Mouse (Mus musculus) splenic B cell, adult 2 months (primary cell): ENCODE results near the gene Hbb-y.
"Not testable (repeated sequence)": the region's sequence is repeated elsewhere in the genome, so short reads cannot be mapped to it uniquely, and the experiment has no call there.

ENCODE experiments used
- DNase-seq: peaks from one replicate; pipeline ENCODE4 v3.0.0-alpha.2; 2011; ENCODE audit warnings: low read depth, low spot score
- H3K27me3 ChIP-seq: 2 replicates; pipeline ENCODE4 v1.6.1; 2012; ENCODE audit warnings: mild to moderate bottlenecking, low read length, moderate library complexity, mixed read lengths; ENCODE audit not compliant: control insufficient read depth, poor library complexity, insufficient read depth, severe bottlenecking
- H3K36me3 ChIP-seq: 2 replicates; pipeline ENCODE4 v1.6.1; 2012; ENCODE audit warnings: mild to moderate bottlenecking, low read length, moderate library complexity, mixed read lengths; ENCODE audit not compliant: control insufficient read depth, poor library complexity, insufficient read depth, severe bottlenecking

Hbb-y gene

DNA sequence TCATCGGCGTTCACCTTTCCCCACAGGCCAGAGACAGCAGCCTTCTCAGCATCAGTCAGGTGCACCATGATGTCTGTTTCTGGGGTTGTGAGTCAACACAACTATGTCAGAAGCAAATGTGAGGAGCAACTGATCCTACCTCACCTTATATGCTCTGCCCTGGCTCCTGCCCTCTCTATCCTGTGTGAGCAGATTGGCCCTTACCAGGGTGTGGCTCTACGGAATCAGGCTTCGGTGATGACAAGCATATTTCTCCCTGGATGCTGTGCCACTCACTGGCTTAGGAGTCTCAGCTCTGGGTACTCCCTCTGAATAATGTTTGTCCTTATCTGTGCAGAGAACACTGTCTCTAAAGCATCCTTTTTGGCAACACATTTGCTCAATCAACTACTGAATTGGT lies 25.2 kb downstream of the Hbb-y start, which contains the start of gene Hbb-bs:
Gene Hbb-bs, minus strand, starts transcription at position 289 of the 400 bp plus-strand sequence.
- Histone ChIP-seq H3K36me3 (no peaks in the 10 kb centered on the region), H3K27me3 (no peaks in the 10 kb centered on the region)
- DNase-seq: no peak

DNA sequence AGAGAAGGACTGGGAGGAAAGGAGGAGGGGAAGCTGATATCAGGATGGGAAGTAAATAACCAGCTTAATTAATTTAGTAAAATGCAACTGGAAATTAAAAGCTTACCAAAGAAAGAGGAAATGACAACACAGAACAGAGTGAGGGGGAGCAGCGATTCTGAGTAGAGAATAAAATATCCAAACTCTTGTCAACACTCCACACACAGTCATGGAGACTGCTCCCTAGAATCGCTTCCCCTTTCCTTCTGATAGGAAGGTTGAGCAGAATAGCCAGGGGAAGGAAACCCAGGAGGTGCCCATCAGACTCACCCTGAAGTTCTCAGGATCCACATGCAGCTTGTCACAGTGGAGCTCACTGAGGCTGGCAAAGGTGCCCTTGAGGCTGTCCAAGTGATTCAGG lies 25.9 kb downstream of the Hbb-y start:
- H3K27me3 ChIP-seq, DNase-seq, H3K36me3 ChIP-seq: not testable (repeated sequence)

DNA sequence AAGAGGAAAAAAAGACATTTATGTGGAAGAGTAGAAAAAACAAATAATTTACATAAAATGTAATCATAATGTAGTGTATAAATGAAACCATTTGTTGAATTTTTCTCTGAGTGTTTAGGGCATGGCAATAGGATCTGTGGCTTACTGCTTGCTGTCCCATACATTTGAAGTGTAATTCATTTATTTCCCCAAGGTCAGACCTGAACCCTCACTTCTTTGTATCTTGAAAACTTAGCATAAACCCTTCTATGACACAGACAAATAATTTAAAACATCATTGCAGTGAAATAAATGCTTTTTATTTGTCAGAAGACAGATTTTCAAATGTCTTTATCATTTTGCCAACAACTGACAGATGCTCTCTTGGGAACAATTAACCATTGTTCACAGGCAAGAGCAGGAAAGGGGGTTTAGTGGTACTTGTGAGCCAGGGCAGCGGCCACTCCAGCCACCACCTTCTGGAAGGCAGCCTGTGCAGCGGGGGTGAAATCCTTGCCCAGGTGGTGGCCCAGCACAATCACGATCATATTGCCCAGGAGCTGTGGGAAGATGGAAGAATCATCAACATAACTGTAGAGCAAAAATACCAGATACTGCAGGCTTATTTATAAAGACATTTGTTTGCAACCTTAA lies 26.6 kb downstream of the Hbb-y start:
- Histone ChIP-seq H3K36me3 (no peaks in the 10 kb centered on the region), H3K27me3 (no peaks in the 10 kb centered on the region)
- no peak for DNase-seq

DNA sequence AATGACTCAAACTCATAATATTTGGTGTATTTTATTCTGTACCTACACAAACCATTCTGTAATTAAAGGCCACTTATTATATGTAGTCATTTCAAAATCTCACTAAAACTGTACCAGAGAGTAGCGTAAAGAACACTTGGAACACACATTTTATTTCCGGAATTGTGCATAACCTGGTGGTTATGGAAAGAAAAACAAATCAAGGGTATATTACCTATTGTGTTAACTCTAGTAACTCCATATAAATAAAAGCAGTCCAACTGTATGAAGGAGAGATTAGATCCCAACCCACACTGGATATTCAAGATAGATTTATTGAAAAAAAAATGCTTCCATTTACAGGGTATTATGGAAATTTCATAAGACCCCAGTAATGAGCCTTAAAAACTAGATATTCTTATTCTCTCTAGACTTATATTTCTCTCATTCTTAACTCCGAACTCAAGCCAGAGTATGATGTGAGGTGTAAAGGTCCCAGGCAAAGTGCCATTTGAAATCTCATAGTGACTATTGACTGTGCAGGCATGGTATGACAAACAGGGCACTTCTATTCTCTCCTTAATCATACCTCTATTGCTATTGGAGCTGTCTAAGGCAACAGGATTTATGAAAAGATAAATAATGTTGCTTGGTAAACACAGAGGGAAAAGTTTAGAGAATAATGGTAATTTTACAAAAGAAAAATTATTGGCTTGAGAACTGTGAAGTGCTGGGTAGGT lies 27.3 kb downstream of the Hbb-y start:
- no peaks in the 10 kb centered on the region for H3K27me3 ChIP-seq
- DNase-seq: no peak
- H3K36me3 ChIP-seq: no peaks in the 10 kb centered on the region

DNA sequence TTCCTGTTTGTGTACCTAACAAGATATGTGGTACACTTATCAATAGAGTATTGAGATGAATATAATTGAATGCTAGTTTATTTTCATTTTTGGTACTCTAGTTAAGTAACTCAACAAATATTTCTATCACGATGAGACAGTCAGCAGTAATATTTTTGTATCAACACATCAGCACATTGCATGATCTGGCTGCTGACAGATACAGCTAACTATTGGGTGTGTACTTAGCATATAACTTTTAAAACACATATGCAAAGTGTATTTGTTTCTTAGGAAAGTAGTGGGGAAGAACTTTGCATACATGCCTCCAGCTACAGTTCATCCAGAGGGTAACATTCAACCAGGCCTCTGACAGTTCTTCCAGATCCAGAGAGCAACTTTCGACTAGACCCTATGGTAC lies 28.4 kb downstream of the Hbb-y start:
- Histone ChIP-seq H3K36me3 (no peaks in the 10 kb centered on the region), H3K27me3 (no peaks in the 10 kb centered on the region)
- no peak for DNase-seq

DNA sequence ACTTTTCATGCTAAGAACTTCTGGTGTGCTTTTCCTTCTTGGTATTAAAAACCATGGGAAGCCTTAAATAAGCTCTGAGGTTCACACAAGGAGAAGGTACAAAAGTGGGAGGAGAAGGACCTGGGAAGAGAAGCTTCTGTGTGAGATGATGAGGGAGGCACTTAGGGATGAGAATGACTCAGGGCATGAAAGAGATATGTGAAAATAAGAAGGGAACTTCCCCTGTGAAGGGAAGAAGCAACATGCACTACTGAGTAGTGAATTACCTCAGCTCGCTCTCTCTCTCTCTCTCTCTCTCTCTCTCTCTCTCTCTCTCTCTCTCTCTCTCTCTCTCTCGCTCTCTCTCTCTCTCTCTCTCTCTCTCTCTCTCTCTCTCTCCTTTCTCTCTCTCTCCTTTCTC lies 37.9 kb downstream of the Hbb-y start:
- not testable (repeated sequence) for H3K36me3 ChIP-seq, H3K27me3 ChIP-seq
- peak; percentile 58 for DNase-seq

- no peak for DNase-seq
- H3K27me3 ChIP-seq: no peaks in the 10 kb centered on the region
- H3K36me3 ChIP-seq: no peaks in the 10 kb centered on the region
Measured at GRCm38 (mm10) chr7:103813766-103814165, 39.2 kb downstream of the Hbb-y start, which contains the start of gene Hbb-bt. Gene Hbb-bt, minus strand, starts transcription at chr7:103813996.

GRCm38 (mm10) chr7:103813152-103813551 lies 39.9 kb downstream of the Hbb-y start:
- not testable (repeated sequence) for H3K36me3 ChIP-seq, DNase-seq, H3K27me3 ChIP-seq

DNA sequence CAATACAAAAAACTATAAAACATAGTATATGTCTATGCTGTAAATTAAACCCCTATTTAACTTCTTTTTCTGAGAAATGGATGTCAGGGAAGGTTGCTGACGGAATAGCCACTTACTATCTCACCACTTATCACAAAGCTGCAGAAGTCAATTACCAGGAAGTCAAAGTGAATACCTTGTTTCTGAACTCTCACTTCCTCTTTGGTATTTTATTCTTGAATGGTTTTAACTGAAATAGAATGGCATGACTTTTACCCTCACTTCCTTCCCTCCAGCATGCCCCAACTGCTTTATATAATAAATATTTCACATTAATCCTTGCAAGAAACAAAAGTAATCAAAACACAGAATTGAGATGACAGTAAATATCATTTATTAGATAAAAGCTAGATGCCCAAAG lies 40.8 kb downstream of the Hbb-y start:
- Histone ChIP-seq H3K36me3 (no peaks in the 10 kb centered on the region), H3K27me3 (no peaks in the 10 kb centered on the region)
- peak; percentile 75 for DNase-seq

DNA sequence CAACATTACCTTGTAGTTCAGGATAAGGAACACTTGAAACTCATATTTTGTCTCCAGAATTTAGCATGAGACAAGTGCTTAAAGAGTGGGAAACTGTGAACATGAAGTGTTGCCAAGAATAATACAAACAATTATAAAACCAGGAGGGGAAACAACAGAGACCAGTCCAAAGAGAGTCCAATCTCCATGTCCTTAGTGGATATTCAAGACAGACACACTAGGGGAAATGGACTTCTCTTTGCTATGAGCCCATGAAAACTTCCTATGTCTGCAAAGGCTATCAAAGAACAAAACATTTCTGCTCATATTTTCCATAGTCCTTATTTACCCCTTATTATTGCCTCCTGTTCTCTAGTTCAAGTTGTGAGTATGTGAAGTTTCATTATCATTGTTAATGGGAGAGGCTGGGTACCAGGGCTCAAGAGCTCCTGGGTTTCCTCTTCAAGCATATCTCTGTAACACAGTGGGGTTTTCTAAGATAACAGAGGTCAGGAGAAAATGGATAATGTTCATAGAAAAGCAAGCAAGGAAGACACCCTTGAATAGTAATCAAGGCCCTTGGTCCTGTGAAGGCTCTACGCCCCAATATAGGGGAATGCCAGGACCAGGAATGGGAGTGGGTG lies 41.7 kb downstream of the Hbb-y start:
- DNase-seq: no peak
- Histone ChIP-seq H3K27me3 (no peaks in the 10 kb centered on the region), H3K36me3 (no peaks in the 10 kb centered on the region)

DNA sequence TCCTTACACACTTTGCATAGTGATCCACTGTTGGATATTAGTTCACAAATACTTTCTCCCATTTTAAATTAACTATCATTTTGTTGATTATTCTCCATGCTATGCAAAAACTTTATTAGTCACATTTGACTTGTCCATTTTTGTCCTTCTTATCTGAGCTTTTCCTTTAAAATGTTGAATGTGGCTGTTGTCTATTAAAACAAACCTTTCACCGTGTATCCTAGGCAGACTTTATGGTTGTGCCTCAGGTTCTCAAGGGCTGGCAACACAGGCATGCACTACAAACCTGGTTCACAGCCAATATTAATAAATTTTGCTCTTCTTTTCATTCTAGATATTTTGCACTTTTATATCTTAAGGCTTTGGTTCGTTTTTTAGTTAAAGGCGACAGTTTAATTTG lies 42.3 kb downstream of the Hbb-y start:
- Histone ChIP-seq H3K27me3 (no peaks in the 10 kb centered on the region), H3K36me3 (no peaks in the 10 kb centered on the region)
- DNase-seq: no peak

DNA sequence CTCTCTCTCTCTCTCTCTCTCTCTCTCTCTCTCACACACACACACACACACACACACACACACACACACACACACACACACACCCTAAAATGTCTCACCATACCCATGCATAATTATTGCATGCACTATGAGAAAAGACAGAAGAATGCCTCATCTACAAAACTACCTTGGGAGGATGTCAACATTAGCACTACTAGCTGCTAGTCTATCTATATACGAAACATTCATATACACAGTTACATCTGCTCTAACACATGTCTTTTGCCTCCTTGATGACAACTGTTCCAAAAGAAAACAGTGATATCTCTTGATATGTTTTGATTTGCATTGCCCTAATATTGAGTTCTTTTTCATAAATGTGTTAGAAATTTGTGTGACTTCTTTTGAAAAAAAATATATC lies 42.7 kb downstream of the Hbb-y start:
- Histone ChIP-seq H3K36me3 (no peaks in the 10 kb centered on the region), H3K27me3 (no peaks in the 10 kb centered on the region)
- no peak for DNase-seq

GRCm38 (mm10) chr7:103809801-103810155 lies 43.2 kb downstream of the Hbb-y start:
- DNase-seq: no peak
- H3K36me3 ChIP-seq: no peaks in the 10 kb centered on the region
- H3K27me3 ChIP-seq: no peaks in the 10 kb centered on the region

DNA sequence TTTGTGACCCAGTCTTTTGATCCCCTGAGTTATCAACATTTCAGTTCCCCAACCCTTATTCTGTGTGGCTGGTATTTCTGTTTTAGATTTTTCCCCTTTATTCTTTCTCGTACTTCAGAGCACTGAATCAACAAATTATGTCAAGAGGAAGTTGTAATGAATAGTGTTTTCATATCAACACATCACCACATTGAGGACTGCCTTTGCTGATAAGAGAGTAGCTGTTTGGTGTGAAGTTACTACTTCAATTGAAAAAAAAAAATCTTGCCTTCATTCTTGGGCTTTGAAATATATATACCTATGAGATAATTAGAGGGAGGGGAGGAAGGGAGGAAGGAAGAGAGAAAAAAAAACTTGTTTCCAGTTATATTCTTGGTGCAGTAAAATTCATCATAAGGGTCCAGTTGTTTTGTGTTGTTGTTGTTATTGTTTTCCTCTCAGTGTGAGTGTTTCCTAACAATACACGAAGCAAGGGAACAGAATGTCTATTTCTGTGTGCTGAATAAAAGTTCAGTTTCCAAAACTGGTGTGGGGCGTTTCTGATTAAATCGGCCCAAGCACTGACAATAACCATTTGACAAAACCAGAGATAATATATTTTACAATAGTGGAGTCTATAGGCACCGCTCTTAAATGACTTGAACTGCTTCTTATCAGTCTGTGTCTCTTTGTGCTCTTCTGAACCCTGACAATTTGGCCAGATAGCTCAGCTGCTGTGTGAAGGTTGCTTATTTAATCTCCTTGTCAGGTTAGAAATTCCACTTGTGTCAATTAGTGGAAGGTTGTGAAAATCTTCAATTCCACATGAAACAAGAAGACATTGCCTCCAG lies 43.8 kb downstream of the Hbb-y start:
- Histone ChIP-seq H3K27me3 (no peaks in the 10 kb centered on the region), H3K36me3 (no peaks in the 10 kb centered on the region)
- peak; percentile 35 for DNase-seq

- H3K36me3 ChIP-seq, H3K27me3 ChIP-seq, DNase-seq: not testable (repeated sequence)
Measured at GRCm38 (mm10) chr7:103808120-103808519, 44.9 kb downstream of the Hbb-y start.
